Mouse (Mus musculus) large intestine, adult 2 months (tissue): Measurements from ENCODE around the gene Ndufb6. TPM values are rescaled to one million over a fixed set of nuclear protein-coding genes. Genes with fewer than 3 reads are reported as not detected.
"Not testable (repeated sequence)": the region's sequence is repeated elsewhere in the genome, so short reads cannot be mapped to it uniquely, and the experiment has no call there.

Experiments used
- DNase-seq: peaks from one replicate; pipeline ENCODE4 v3.0.0-alpha.2; 2012; ENCODE audit warnings: low read depth, low spot score
- WGBS: fragments of 180-500 bp; shearing (Covaris S2); methylation state at CpG from one replicate; pipeline ENCODE4 v1.1.7; 2018; 5-methylcytosine and 5-hydroxymethylcytosine counted together
- polyA plus RNA-seq: library from polyadenylated mRNA; depleted of rRNA; stranded (reverse); fragments of >200 nt; gene quantifications from 2 replicates; pipeline ENCODE4 v1.2.3, GENCODE M21; 2012; rRNA removed

The Ndufb6 gene
- 94.9 and 97.0 TPM in 2 replicates for polyA plus RNA-seq

DNA sequence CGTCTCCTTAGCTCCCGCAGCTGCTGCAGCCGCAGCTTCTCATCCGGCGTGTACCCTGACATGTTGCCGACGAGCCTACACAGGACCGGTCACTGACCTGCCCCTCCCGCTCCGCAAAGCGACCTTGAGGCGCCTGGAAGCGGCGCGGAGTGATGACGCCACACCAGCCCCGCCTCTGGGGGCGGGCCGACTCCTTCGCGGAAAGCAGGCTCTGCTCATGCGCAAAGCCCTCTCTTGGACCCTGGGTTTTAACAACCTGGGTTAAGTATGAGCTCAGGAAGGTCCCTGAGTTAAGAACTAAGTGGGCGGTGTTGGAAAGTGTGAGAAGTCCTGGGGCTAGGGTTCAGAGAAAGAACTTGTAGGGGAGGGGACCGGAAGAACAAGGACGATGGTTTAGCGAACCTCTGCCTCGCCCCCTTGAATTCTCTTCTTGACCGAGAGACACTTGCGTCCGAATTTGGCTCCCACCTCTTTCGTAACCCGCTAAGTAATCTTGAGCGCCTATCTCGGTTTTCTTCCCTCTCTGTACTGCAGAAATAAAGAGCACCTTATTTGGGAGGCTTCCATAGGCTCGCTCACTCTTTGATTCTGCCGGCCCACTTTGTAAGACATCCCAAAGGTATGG lies at the start of gene Ndufb6:
Ndufb6 (minus strand) TSS at position 146 of the 625 bp plus-strand sequence.
- under 1% methylated on average over 36 of the region's 36 CpGs for WGBS
- DNase-seq = peak; percentile 77

- DNase-seq = no peak
- 84% methylated on average over 3 of the region's 3 CpGs for WGBS
Observed at GRCm38 (mm10) chr4:40327161-40327560, 47.9 kb upstream of the Ndufb6 start.

DNA sequence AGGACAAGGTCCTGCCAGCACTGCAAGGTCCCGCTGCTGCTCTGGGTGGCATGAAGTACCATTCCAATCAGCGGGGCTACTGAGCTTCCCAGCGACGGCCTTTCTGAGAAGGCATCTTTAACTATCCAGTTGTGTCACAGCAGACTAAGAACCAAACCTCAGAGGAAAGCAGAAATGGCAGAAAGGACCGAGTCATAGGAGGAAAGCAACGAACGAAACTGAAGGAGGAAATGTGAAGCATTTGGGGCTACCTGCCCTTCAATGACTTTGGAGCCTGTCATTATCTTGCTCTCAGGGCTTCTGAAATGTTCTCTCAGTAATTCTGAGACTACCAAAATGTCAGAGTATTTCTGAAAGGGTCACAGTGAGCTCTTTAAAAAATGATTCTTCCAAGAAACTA lies 45.4 kb upstream of the Ndufb6 start:
- DNase-seq = no peak
- 75% methylated on average over 7 of the region's 7 CpGs for WGBS

DNA sequence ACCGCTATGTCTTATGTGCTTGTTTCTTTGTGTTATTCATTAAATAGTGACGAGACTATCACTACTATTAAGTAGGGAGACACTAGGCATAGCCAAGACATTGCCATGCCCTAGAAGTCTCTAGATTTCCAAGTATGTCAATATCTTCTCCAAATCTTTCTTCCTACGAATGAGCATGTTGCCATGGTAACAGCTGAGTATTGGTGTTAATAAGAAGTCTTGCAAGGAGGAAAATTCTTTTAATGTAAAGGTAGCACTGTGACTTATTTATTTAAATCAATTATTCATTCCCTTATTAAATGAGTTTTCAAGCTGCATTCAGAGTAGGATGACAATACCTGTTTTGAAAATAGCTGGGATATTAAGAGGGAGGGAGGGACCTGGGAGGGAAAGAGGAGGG lies 38.2 kb upstream of the Ndufb6 start:
- WGBS = 79% methylated on average over 3 of the region's 3 CpGs
- DNase-seq = no peak

DNA sequence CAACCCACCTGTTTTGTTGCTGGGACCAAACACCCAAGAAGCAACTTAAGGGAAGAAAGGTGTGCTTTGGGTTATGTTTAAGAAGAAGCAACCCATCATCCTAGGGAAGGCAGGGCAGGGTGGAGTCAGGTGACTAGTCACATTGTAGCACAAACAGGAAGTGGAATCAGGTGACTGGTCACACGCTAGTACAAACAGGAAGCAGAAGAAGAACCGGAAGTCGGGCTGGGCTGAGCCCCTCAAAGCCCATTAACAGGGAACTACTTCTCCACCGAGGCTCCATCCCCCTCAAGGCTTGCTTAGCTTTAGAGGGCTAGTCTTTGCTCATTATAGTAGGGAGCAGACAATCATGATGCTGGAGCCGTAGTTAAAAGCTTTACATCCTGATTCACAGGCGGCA lies 33.8 kb upstream of the Ndufb6 start:
- 74% methylated on average over 6 of the region's 6 CpGs for WGBS
- no peak for DNase-seq

GRCm38 (mm10) chr4:40312213-40312612 lies 33.0 kb upstream of the Ndufb6 start:
- 39% methylated on average over 1 of the region's 1 CpGs for WGBS
- DNase-seq = no peak

GRCm38 (mm10) chr4:40310796-40311383 lies 31.7 kb upstream of the Ndufb6 start:
- DNase-seq = no peak
- WGBS = 38% methylated on average over 11 of the region's 11 CpGs

DNA sequence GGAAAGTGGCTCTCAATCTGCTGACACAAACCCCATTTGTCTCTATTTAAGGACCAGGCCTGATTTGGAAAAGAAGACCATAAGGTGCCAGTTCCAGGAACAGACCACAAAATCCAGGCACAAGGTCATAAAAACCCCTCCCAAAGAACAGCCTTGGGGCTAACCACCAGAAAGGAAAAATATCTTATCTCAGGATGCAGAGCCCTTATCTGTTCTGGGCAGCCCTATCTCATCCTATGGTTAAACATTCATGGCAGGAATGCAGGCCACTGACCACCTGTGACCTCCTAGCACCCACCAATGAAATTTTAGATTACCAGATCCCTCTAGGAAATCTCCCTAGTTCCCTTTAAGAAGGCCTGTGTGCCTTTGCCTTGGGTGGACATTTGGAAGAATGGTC lies 30.5 kb upstream of the Ndufb6 start:
- DNase-seq = no peak

GRCm38 (mm10) chr4:40302445-40303125 lies 23.4 kb upstream of the Ndufb6 start:
- no peak for DNase-seq
- WGBS = 71% methylated on average over 10 of the region's 10 CpGs

- DNase-seq = peak; percentile 43
- 7% methylated on average over 16 of the region's 16 CpGs for WGBS
Observed at GRCm38 (mm10) chr4:40301076-40301789, 22.0 kb upstream of the Ndufb6 start.

- 61% methylated on average over 5 of the region's 5 CpGs for WGBS
- no peak for DNase-seq
Observed at GRCm38 (mm10) chr4:40299169-40299568, 19.9 kb upstream of the Ndufb6 start.

GRCm38 (mm10) chr4:40291511-40291910 lies 12.3 kb upstream of the Ndufb6 start:
- 93% methylated on average over 11 of the region's 11 CpGs for WGBS
- not testable (repeated sequence) for DNase-seq

GRCm38 (mm10) chr4:40289046-40289445 lies 9.8 kb upstream of the Ndufb6 start:
- DNase-seq = no peak
- 76% methylated on average over 2 of the region's 2 CpGs for WGBS

DNA sequence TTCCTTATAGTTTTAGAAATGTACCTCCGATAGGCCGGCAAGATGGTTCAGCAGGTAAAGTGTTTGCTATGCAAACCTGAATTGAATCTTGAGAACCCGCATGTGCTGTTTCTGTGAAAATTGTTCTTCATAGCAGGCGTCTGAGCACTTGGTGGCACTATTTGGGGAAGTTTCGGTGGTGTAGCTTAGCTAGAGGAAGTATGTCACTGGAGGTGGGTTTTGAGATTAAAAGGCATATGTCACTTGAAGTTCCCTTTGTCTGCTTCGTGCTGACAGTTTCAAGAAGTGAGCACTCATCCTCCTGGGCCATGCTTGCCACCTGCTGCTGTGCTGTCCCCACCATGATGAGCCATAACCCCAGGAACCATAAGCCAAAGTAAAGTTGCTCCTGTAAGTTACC lies 8.2 kb upstream of the Ndufb6 start:
- no peak for DNase-seq
- 67% methylated on average over 6 of the region's 6 CpGs for WGBS

DNA sequence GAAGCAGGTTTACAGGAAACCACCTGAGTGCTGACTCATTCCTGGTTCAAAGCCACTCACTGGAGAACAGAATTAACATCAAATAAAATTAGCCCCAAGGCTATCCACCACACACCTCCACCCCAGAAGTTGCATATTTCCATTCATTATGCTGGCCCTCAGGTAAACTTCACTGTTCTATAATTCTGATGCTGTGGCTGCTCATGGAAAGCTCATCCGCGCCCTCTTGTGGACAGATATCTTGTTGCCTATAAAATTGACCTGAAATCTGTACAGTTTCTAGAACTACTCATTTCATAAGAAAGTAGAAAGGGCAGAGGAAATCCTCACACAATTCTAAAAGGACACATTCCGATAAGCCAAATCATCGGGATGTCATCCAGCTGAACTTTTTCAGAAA lies 6.4 kb upstream of the Ndufb6 start:
- 13% methylated on average over 4 of the region's 4 CpGs for WGBS
- peak; percentile 44 for DNase-seq

DNA sequence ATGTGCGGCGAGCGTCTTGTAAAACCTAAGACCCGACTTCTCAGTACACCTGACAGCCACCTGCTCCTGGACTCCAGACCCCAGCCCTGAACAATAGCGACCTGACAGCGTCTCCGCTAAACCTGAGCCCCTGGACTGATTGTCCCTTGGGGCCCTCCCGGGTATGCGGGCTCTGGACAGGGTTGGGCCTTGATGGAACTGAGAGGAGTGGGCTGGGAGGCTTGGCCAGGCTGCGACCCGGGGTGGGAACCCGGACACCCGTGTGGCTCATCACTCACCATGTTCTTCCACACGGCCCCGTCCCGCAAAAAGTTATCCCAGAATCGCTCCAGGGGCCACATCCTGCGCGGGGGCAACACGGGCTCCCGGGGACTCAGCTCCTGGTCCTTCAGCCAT lies 343 bp downstream of the Ndufb6 start:
- WGBS = 0% methylated on average over 21 of the region's 21 CpGs
- DNase-seq = no peak

GRCm38 (mm10) chr4:40269430-40270032 lies 9.7 kb downstream of the Ndufb6 start, which contains the start of the genes Smim27 and Topors:
Smim27 (plus strand) TSS chr4:40269579.
Topors (minus strand) TSS chr4:40269850.
- under 1% methylated on average over 38 of the region's 38 CpGs for WGBS
- DNase-seq = peak; percentile 94

DNA sequence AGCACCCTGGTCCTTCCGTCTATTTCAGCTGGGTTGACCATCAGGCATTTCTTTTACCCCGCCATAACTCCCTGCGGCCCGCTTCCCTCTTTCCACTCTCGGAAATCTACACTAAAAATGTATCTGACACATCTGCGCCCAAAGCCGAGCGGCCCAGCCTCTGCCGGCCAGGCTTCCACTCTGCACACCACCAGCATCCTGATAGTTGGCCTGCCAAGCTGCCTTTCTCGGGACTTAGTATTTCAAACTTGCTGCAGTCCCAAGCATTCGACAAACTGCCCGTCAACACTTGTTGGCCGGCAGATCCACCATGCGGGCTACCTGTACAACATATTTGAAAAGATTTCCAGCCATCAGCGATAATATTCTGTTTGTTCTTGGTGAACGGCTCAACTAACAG lies 10.4 kb downstream of the Ndufb6 start:
- WGBS = 1% methylated on average over 16 of the region's 16 CpGs
- no peak for DNase-seq

DNA sequence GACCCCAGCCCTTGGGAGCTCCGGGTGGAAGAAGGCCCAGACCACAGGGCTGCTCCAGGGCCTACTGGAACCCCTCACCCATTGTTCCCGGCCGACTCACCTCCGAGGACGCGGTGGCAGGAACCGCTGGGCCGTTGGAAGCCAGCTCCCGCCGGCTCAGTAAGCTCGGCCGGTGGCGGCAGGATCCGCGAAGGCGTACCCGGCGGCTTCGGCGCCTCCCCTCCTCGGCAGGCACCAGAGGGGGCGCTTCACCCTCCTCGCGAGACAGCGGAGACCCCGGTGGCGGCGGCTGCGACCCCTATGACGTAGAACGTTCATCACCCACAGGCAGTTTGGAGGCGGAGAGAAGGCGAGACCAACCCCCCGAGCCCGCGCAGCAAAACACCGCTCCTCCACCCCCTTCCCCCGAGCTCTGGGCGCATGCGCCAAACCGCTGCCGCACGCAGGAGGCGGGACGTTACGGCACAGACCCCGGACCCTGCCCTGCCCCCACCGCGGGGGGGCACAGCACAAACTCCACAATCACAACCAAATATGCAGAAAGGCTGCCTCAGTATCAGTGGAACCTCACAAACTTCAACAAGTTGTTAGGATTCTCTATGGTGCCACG lies 10.9 kb downstream of the Ndufb6 start:
- WGBS = under 1% methylated on average over 50 of the region's 50 CpGs
- peak; percentile 61 for DNase-seq

GRCm38 (mm10) chr4:40267681-40268080 lies 11.5 kb downstream of the Ndufb6 start:
- DNase-seq = peak; percentile 94
- 16% methylated on average over 7 of the region's 7 CpGs for WGBS
